Mouse (Mus musculus): ENCODE measurements around the gene Mapk9. TPM values are rescaled to one million over a fixed set of nuclear protein-coding genes. Genes with fewer than 3 reads are reported as not detected.

Mapk9 gene
- total RNA-seq, 2 experiments from 2014 or later: 18.9 to 19.4 TPM

DNA sequence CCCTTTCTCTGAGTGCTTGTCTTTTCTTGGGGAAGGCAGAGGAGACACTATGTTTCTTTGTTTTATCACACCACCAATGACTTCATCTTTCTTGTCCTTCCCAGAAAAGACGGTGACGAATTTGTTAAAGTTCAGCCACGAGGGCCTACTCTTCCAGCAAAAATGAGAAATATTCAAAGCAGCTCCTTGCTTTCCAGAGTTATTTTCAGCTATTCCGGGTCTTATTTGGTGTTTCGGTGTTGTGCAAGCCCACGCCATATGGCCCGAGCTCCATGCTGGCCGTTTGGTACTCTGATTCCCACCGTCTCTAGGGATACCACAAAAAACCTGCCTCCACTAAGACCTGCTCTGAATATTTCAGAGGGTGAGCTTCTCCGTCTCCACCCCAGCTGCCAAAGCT, 87.8 kb downstream of the Mapk9 start:
- ATAC-seq (replicated peaks; ENCODE audit: low FRiP score, poor library complexity, severe bottlenecking): no peak

Other genes starting within 250 kb of the Mapk9 start
- gene Flt4, start 237.5 kb upstream of the Mapk9 start, total RNA-seq (2015; ENCODE audit: low replicate concordance): 0.36 TPM in 1 of 2 replicates, not detected in the other
- not detected in 2 replicates for gene Flt4, start 237.5 kb upstream of the Mapk9 start, total RNA-seq (2017; ENCODE audit: low replicate concordance)
- not detected in 2 replicates for gene Scgb3a1, start 183.1 kb upstream of the Mapk9 start, total RNA-seq (2015; ENCODE audit: low replicate concordance)
- gene Scgb3a1, start 183.1 kb upstream of the Mapk9 start, total RNA-seq (2017; ENCODE audit: low replicate concordance): not detected in 2 replicates
- 91.0 and 112 TPM in 2 replicates for gene Cnot6, start 134.0 kb upstream of the Mapk9 start, total RNA-seq (2015; ENCODE audit: low replicate concordance)
- 115 and 137 TPM in 2 replicates for gene Cnot6, start 134.0 kb upstream of the Mapk9 start, total RNA-seq (2017; ENCODE audit: low replicate concordance)
- gene Gfpt2, start 52.6 kb upstream of the Mapk9 start, total RNA-seq (2015; ENCODE audit: low replicate concordance): 0.72 TPM in 1 of 2 replicates, not detected in the other
- gene Gfpt2, start 52.6 kb upstream of the Mapk9 start, total RNA-seq (2017; ENCODE audit: low replicate concordance): not detected in 2 replicates
- gene Rasgef1c, start 55.1 kb downstream of the Mapk9 start, total RNA-seq (2015; ENCODE audit: low replicate concordance): not detected in 2 replicates
- 0.64 TPM in 1 of 2 replicates, not detected in the other for gene Rasgef1c, start 55.1 kb downstream of the Mapk9 start, total RNA-seq (2017; ENCODE audit: low replicate concordance)
- 57.7 and 64.6 TPM in 2 replicates for gene Rnf130, start 178.6 kb downstream of the Mapk9 start, total RNA-seq (2015; ENCODE audit: low replicate concordance)
- 47.5 and 48.2 TPM in 2 replicates for gene Rnf130, start 178.6 kb downstream of the Mapk9 start, total RNA-seq (2017; ENCODE audit: low replicate concordance)